Comparison of ENCODE assay signal across 7 mouse cellular contexts in the genomic region with DNA sequence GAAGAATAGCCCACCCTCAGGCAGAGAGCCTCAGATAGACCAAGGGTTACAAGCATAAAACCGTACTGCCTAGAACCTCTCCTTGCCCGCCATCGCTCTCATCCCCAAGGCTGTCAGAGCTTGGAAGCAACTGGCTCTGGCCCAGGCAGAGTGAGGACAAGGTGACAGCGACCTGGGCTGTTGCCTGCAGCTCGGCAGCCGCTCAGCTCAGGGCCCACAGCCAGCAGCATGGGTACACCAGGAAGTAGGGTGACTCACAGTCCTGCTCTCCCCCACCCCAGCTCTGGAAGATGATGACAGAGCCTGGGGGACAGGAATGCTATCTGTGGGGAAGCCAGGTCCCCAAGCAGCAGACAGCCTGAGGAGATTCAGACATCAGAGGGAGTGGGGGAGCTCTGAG. TPM values are rescaled to one million over a fixed set of nuclear protein-coding genes. Genes with fewer than 3 reads are reported as not detected.
A peak's percentile ranks its signal among the peaks of the same experiment; 100 is the strongest.
DNase-seq lines count a peak whose midpoint lies in the region; ATAC-seq lines count a peak whose summit lies in the region.

No protein-coding gene starts in this region.

- no peaks in the 10 kb centered on the region for H3K4me1 ChIP-seq in liver, embryonic 12.5 days

- H3K4me3 ChIP-seq in liver, embryonic 12.5 days, result no peak overlapping the region

- H3K36me3 ChIP-seq in liver, embryonic 12.5 days, result no peaks in the 10 kb centered on the region

- WGBS in liver, embryonic 12.5 days (ENCODE audit: insufficient replicate concordance), result 58% methylated on average over 6 of the region's 6 CpGs

- no peak overlapping the region for H3K9ac ChIP-seq in liver, embryonic 12.5 days

- intact Hi-C loops in heart, postnatal 25 days (cut with DNase I), result no loop called here
- intact Hi-C loops in left cerebral cortex, postnatal 4 days (cut with DNase I), result no loop called here

- no peak for ATAC-seq in liver, embryonic 12.5 days

- no peak overlapping the region for H3K4me2 ChIP-seq in liver, embryonic 12.5 days

- DNase-seq in urinary bladder, postnatal 14 days (ENCODE audit: low spot score), result peak; percentile 39
- no peak for DNase-seq in urinary bladder, postnatal 36 days (ENCODE audit: low spot score in 2 of 2)
- DNase-seq in cerebellum, postnatal 10 days, result peak; percentile 86 to 90
- DNase-seq in heart, postnatal 25 days (ENCODE audit: low spot score), result peak; percentile 19
- DNase-seq in left cerebral cortex, postnatal 4 days, result peak; percentile 75
- DNase-seq in urinary bladder, postnatal 25 days (ENCODE audit: low spot score), result no peak

- H3K27me3 ChIP-seq in liver, embryonic 12.5 days (replicated peaks), result peaks cover 38% of the 10 kb centered on the region

- H3K9me3 ChIP-seq in liver, embryonic 12.5 days (replicated peaks), result no peaks in the 10 kb centered on the region

- no peak overlapping the region for H3K27ac ChIP-seq in liver, embryonic 12.5 days

RNA-seq across cellular contexts. Expression of a gene that starts 6.2 kb away (rescaled TPM):
- under 1 TPM in 1 of 2 experiments, not detected in 1; 0.22 TPM for total RNA-seq in heart, postnatal 25 days (2021)
- total RNA-seq in left cerebral cortex, postnatal 4 days (2021), result 10 to 100 TPM; 13.4 to 14.4 TPM
- 1.2 and 1.3 TPM in 2 replicates for polyA plus RNA-seq in liver, embryonic 12.5 days (2016; fragmentation: Nextera tagmentation; extraction: Ambion mirVana)

Comparison
In these comparisons a context has a peak if more than half of its experiments do, and no peak if none do; other contexts are left out.
1. DNase-seq: peak in urinary bladder, postnatal 14 days (single experiment), cerebellum, postnatal 10 days (2 of 2), heart, postnatal 25 days (single experiment) and left cerebral cortex, postnatal 4 days (single experiment); none in urinary bladder, postnatal 36 days (0 of 2) and urinary bladder, postnatal 25 days (single experiment).
2. RNA of a gene that starts 6.2 kb away (total RNA-seq): 13.4 to 14.4 TPM in left cerebral cortex, postnatal 4 days; 0.22 TPM in heart, postnatal 25 days; every median in the first group is over 10 times any median in the second.